Mouse (Mus musculus) heart, postnatal 0 days (tissue): ENCODE measurements around the gene Tnr. TPM values are rescaled to one million over a fixed set of nuclear protein-coding genes. Genes with fewer than 3 reads are reported as not detected.

ENCODE experiments used
- ATAC-seq: fragments of 200-750 bp; cut with Nextera tagmentation; 2 replicates; pipeline ENCODE4 v1.8.0; 2017; ENCODE audit warnings: low read depth, moderate number of reproducible peaks, moderate library complexity; ENCODE audit not compliant: insufficient read depth
- DNase-seq: peaks from one replicate; pipeline ENCODE4 v3.0.0-alpha.2; 2016; ENCODE audit warnings: low spot score
- H3K27ac ChIP-seq: fragments of 300-500 bp; sonication (generic); 2 replicates; pipeline ENCODE4 v1.5.1; 2014; ENCODE audit warnings: low read depth, mild to moderate bottlenecking
- H3K27me3 ChIP-seq: fragments of 300-500 bp; sonication (generic); 2 replicates; pipeline ENCODE4 v1.6.1; 2014; ENCODE audit warnings: low read length, mixed read lengths; ENCODE audit not compliant: control insufficient read depth, insufficient read depth
- H3K36me3 ChIP-seq: fragments of 300-500 bp; sonication (generic); replicated peaks from 2 replicates; pipeline ENCODE4 v1.6.1; 2014; ENCODE audit warnings: low read length, mixed read lengths; ENCODE audit not compliant: control insufficient read depth, insufficient read depth
- H3K4me1 ChIP-seq: fragments of 300-500 bp; sonication (generic); 2 replicates; pipeline ENCODE4 v1.6.1; 2014; ENCODE audit warnings: antibody characterized with exemption; ENCODE audit not compliant: control insufficient read depth, insufficient read depth
- H3K4me2 ChIP-seq: fragments of 300-500 bp; sonication (generic); 2 replicates; pipeline ENCODE4 v1.6.1; 2014; ENCODE audit warnings: low read depth, mild to moderate bottlenecking, low read length, moderate library complexity
- H3K4me3 ChIP-seq: fragments of 300-500 bp; sonication (generic); 2 replicates; pipeline ENCODE4 v1.5.1; 2014; ENCODE audit warnings: low read depth, low read length
- H3K9ac ChIP-seq: fragments of 300-500 bp; sonication (generic); replicated peaks from 2 replicates; pipeline ENCODE4 v1.6.1; 2014; ENCODE audit warnings: low read depth, low read length, mixed read lengths
- H3K9me3 ChIP-seq: fragments of 300-500 bp; sonication (generic); replicated peaks from 2 replicates; pipeline ENCODE4 v1.6.1; 2016; ENCODE audit warnings: low read length; ENCODE audit not compliant: control insufficient read depth
- CTCF ChIP-seq: IDR thresholded peaks from 2 replicates; pipeline ENCODE4 v1.5.1; 2016; ENCODE audit warnings: antibody characterized with exemption, control low read depth, low read depth
- EP300 ChIP-seq: IDR thresholded peaks from 2 replicates; pipeline ENCODE4 v1.6.1; 2016; ENCODE audit warnings: antibody characterized with exemption, low read depth
- WGBS: fragments of 180-500 bp; shearing (Covaris S2); extraction: QIAGEN DNeasy Blood & Tissue Kit; methylation state at CpG from one replicate; pipeline ENCODE4 v1.1.7; 2014; 5-methylcytosine and 5-hydroxymethylcytosine counted together
- polyA plus RNA-seq: library from polyadenylated mRNA; unstranded; fragments of >200 nt; fragmentation: Nextera tagmentation; extraction: Ambion mirVana; gene quantifications from 2 replicates; pipeline ENCODE4 v1.2.1, GENCODE M21; 2015
- total RNA-seq: library from RNA; depleted of rRNA; stranded (reverse); fragments of >200 nt; gene quantifications from 2 replicates; pipeline ENCODE4 v1.2.3, GENCODE M21; 2014; ENCODE audit warnings: low replicate concordance

The Tnr gene
- total and polyA plus RNA-seq, 2 experiments from 2014 or later, result 0.04 to 0.08 TPM

DNA sequence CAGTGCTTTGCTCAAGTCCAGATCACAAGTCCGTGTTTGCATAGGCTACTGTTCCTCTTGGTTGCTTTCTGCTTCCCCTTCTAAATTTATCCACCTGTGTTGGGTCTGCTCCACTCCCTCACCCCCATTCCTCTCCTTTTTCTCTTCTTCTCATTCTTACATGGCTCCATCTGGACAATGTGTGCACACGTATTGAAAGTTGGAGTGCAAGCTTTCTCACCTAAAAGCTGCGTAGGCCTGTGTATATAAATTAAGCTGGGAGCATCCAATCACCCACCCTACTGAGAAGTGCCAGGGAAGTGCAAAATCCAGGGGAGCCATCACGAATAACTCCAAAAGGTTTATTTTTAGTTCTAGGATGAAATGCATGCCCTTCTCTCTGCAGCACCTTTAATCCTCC, 264.7 kb downstream of the Tnr start:
- no peak overlapping the region for H3K4me3 ChIP-seq
- H3K9me3 ChIP-seq, result no peaks in the 10 kb centered on the region
- WGBS, result 59% methylated on average over 4 of the region's 4 CpGs
- H3K4me1 ChIP-seq, result no peaks in the 10 kb centered on the region
- no peak overlapping the region for H3K4me2 ChIP-seq
- H3K9ac ChIP-seq, result no peak overlapping the region
- DNase-seq, result no peak
- no peak for TF ChIP-seq EP300
- no peak for TF ChIP-seq CTCF
- ATAC-seq, result no peak
- no peaks in the 10 kb centered on the region for H3K27me3 ChIP-seq
- H3K36me3 ChIP-seq, result no peaks in the 10 kb centered on the region
- H3K27ac ChIP-seq, result no peak overlapping the region

DNA sequence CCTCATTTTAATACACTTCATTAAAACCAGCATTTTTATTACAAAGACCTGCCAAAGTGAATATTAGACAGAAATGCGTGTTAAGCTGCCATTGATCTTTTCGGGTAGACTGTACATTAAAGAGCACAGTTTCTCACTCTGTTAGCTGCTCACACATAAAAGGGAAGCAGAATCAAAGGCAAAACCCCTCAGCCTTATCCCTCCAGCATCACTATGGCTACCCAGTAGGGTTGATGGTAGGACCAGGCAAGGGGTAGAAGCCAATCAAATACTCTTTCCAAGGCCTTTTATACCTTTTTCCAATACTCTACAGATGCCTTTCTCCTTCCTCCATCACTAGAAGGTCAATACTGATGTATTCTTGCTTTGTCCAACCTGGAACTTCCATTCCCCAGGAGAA, 269.0 kb downstream of the Tnr start:
- H3K36me3 ChIP-seq, result no peaks in the 10 kb centered on the region
- no peak for ATAC-seq
- WGBS, result 84% methylated on average over 2 of the region's 2 CpGs

DNA sequence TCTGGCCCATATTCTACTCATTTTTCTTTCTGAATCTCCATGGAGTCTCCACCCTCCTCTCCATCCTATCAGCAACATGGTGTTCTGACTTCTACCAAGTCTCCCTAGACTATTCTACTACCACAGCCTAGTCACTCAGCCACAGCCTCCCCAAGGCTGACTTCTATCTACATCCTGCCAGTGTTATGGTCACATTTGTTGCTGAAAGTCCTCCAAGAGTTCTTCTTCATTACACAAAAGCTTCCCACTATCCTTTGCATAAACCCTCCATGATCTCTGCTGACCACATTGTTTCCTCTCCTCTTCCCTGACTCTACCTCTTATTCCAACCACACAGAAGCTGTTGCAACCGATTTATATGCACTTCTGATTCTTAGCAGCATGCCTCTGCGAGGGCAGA, 272.5 kb downstream of the Tnr start:
- TF ChIP-seq EP300 (no peak), CTCF (no peak)
- DNase-seq (no peak), ATAC-seq (no peak)
- Histone ChIP-seq H3K4me2 (no peak overlapping the region), H3K27ac (no peak overlapping the region), H3K27me3 (no peaks in the 10 kb centered on the region), H3K36me3 (no peaks in the 10 kb centered on the region), H3K9ac (no peak overlapping the region), H3K4me3 (no peak overlapping the region), H3K9me3 (no peaks in the 10 kb centered on the region), H3K4me1 (no peaks in the 10 kb centered on the region)
- 60% methylated on average over 2 of the region's 2 CpGs for WGBS

More for the DNA sequence above, 269.0 kb downstream of the Tnr start:
- no peaks in the 10 kb centered on the region for H3K4me1 ChIP-seq
- no peaks in the 10 kb centered on the region for H3K27me3 ChIP-seq
- TF ChIP-seq EP300, result no peak
- TF ChIP-seq CTCF, result no peak
- H3K4me2 ChIP-seq, result no peak overlapping the region
- H3K27ac ChIP-seq, result no peak overlapping the region
- H3K9me3 ChIP-seq, result no peaks in the 10 kb centered on the region
- H3K4me3 ChIP-seq, result no peak overlapping the region
- no peak overlapping the region for H3K9ac ChIP-seq
- no peak for DNase-seq

DNA sequence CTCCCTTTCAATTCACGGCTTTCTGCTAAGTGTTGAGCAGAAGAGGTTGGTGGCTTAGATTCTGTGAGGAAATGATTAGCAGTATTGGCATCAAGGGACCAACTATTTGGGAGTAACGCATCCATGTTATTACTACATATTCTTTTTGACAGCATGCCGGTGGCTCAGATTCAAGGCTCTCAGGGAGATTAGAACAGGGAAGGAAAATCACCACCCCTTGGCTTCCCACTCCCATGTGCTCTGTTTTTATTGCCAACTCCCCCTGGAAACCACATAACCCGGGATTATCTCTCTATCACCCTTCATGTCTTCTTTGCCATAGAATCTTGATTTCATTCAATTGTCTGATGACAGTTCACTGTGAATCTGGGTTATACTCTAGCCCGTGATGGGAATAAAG, 276.8 kb downstream of the Tnr start:
- DNase-seq (no peak), ATAC-seq (no peak)
- H3K4me1 ChIP-seq, result no peaks in the 10 kb centered on the region
- 73% methylated on average over 5 of the region's 5 CpGs for WGBS
- no peak overlapping the region for H3K9ac ChIP-seq
- H3K4me2 ChIP-seq, result no peak overlapping the region
- H3K4me3 ChIP-seq, result no peak overlapping the region
- H3K9me3 ChIP-seq, result no peaks in the 10 kb centered on the region
- no peak for TF ChIP-seq EP300
- no peak for TF ChIP-seq CTCF
- no peaks in the 10 kb centered on the region for H3K27me3 ChIP-seq
- no peaks in the 10 kb centered on the region for H3K36me3 ChIP-seq
- no peak overlapping the region for H3K27ac ChIP-seq

DNA sequence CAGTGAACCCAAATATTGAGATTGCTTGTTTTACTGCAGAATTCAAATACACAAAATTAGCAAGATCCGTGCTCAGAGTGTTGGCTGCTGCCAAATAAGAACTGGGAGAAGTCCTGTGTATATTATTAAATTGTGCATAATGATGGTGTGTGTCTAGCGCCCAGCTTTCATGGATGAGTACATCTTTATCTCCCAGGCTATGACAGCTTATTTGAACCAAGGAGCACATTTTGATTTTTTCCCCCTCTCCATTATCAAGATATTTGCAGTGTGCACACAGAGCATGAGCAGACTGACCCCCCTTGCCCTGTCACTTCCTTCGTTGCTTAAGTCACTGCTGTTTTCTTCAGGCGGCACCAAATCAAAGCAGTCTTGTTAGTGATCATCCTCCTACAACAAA, 278.2 kb downstream of the Tnr start:
- DNase-seq (no peak), ATAC-seq (no peak)
- Histone ChIP-seq H3K27me3 (no peaks in the 10 kb centered on the region), H3K9me3 (no peaks in the 10 kb centered on the region), H3K27ac (no peak overlapping the region), H3K4me3 (no peak overlapping the region), H3K4me2 (no peak overlapping the region), H3K4me1 (no peaks in the 10 kb centered on the region), H3K9ac (no peak overlapping the region), H3K36me3 (no peaks in the 10 kb centered on the region)
- 66% methylated on average over 4 of the region's 4 CpGs for WGBS
- TF ChIP-seq EP300 (no peak), CTCF (no peak)

DNA sequence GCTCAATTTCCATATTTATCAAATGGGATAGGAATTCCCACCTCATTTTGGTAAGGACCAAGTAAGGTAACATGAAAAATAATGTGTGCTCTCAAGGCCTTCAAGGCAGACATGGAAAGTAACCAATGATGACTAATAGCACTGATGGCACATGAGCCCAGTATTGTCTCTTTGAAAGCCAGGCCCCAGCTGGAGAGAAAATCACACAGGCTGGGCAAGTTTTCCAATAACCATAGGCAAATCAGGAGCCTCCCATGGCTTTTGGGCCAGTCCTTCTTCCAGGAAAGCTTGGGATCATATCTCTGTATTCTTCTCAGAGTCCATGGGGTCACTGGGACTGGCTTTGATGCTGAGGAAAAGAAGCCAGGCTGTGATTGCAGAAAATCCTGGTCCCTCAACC, 280.1 kb downstream of the Tnr start:
- Histone ChIP-seq H3K9ac (no peak overlapping the region), H3K4me1 (no peaks in the 10 kb centered on the region), H3K27ac (no peak overlapping the region), H3K27me3 (no peaks in the 10 kb centered on the region), H3K36me3 (no peaks in the 10 kb centered on the region), H3K4me2 (no peak overlapping the region), H3K4me3 (no peak overlapping the region), H3K9me3 (no peaks in the 10 kb centered on the region)
- TF ChIP-seq CTCF (no peak), EP300 (no peak)
- ATAC-seq (no peak), DNase-seq (no peak)
